Mouse (Mus musculus) spleen, postnatal 0 days (tissue): Measurements from ENCODE around the gene Mbd3l2. TPM values are rescaled to one million over a fixed set of nuclear protein-coding genes. Genes with fewer than 3 reads are reported as not detected.

Experiments
- polyA plus RNA-seq: library from polyadenylated mRNA; unstranded; fragments of >200 nt; fragmentation: Nextera tagmentation; extraction: Ambion mirVana; gene quantifications from 2 replicates; pipeline ENCODE4 v1.2.1, GENCODE M21; 2015

Mbd3l2 gene
- polyA plus RNA-seq = not detected in 2 replicates

GRCm38 (mm10) chr9:18430354-18430753, at the start of gene Mbd3l2:
Gene Mbd3l2 (plus strand): TSS chr9:18430654.

GRCm38 (mm10) chr9:18402895-18403294, 27.6 kb upstream of the Mbd3l2 start, which contains the start of gene Naalad2:
Gene Naalad2 (minus strand): TSS chr9:18402995.

GRCm38 (mm10) chr9:18404118-18404517, 26.3 kb upstream of the Mbd3l2 start, which contains the start of gene Ubtfl1:
Gene Ubtfl1 (plus strand): TSS chr9:18404418.

GRCm38 (mm10) chr9:18478168-18478567, 47.7 kb downstream of the Mbd3l2 start, which contains the start of the genes Zfp558 and Mbd3l1:
Gene Zfp558 (minus strand): TSS chr9:18478268.
Gene Mbd3l1 (plus strand): TSS chr9:18478359.

Other genes with a start within 250 kb of the Mbd3l2 start
- 41.4 and 44.8 TPM in 2 replicates for gene Chordc1, start 138.5 kb upstream of the Mbd3l2 start, polyA plus RNA-seq
- 0.69 and 1.1 TPM in 2 replicates for gene Naalad2, start 27.7 kb upstream of the Mbd3l2 start, polyA plus RNA-seq
- gene Ubtfl1, start 26.2 kb upstream of the Mbd3l2 start, polyA plus RNA-seq = not detected in 2 replicates
- 0.75 and 0.91 TPM in 2 replicates for gene Zfp558, start 47.6 kb downstream of the Mbd3l2 start, polyA plus RNA-seq
- not detected in 2 replicates for gene Mbd3l1, start 47.7 kb downstream of the Mbd3l2 start, polyA plus RNA-seq
- gene Muc16, start 243.9 kb downstream of the Mbd3l2 start, polyA plus RNA-seq = 1.8 and 3.1 TPM in 2 replicates